Mouse (Mus musculus): ENCODE measurements around the gene Pappa2. TPM values are rescaled to one million over a fixed set of nuclear protein-coding genes. Genes with fewer than 3 reads are reported as not detected.

Gene Pappa2
- total RNA-seq, 2 experiments from 2014 or later: 0.11 to 0.14 TPM

- DNase-seq: no peak
- intact Hi-C loops (cut with DNase I): no loop called here
Measured at GRCm38 (mm10) chr1:158915592-158915991, 64.7 kb downstream of the Pappa2 start.

- intact Hi-C loops (cut with DNase I): no loop called here
- DNase-seq: no peak
Measured at GRCm38 (mm10) chr1:158910661-158911060, 69.6 kb downstream of the Pappa2 start.

- intact Hi-C loops (cut with DNase I): no loop called here
- DNase-seq: no peak
Measured at GRCm38 (mm10) chr1:158897339-158897738, 83.0 kb downstream of the Pappa2 start.

- intact Hi-C loops (cut with DNase I): no loop called here
- no peak for DNase-seq
Measured at GRCm38 (mm10) chr1:158894441-158894840, 85.8 kb downstream of the Pappa2 start.

GRCm38 (mm10) chr1:158875487-158875886 is 104.8 kb downstream of the Pappa2 start:
- intact Hi-C loops (cut with DNase I): no loop called here
- no peak for DNase-seq

GRCm38 (mm10) chr1:158874552-158875077 is 105.7 kb downstream of the Pappa2 start:
- intact Hi-C loops (cut with DNase I): no loop called here
- DNase-seq: no peak

- intact Hi-C loops (cut with DNase I): no loop called here
- no peak for DNase-seq
Measured at GRCm38 (mm10) chr1:158873631-158874030, 106.7 kb downstream of the Pappa2 start.

- no peak for DNase-seq
- intact Hi-C loops (cut with DNase I): no loop called here
Measured at GRCm38 (mm10) chr1:158871401-158871800, 108.9 kb downstream of the Pappa2 start.

GRCm38 (mm10) chr1:158860190-158860589 is 120.1 kb downstream of the Pappa2 start:
- intact Hi-C loops (cut with DNase I): no loop called here
- no peak for DNase-seq

- intact Hi-C loops (cut with DNase I): loop anchor here (5.0 kb wide), 1 partner anchor 182 kb away; no protein-coding TSS in a partner anchor
- no peak for DNase-seq
Measured at GRCm38 (mm10) chr1:158853936-158854882, 126.1 kb downstream of the Pappa2 start.

- intact Hi-C loops (cut with DNase I): loop anchor here (5.0 kb wide), 1 partner anchor 181 kb away; no protein-coding TSS in a partner anchor
- no peak for DNase-seq
Measured at GRCm38 (mm10) chr1:158852836-158853567, 127.3 kb downstream of the Pappa2 start.

GRCm38 (mm10) chr1:158850459-158850858 is 129.8 kb downstream of the Pappa2 start:
- DNase-seq: no peak
- intact Hi-C loops (cut with DNase I): loop anchor here (5.0 kb wide), 1 partner anchor 178 kb away; no protein-coding TSS in a partner anchor

- intact Hi-C loops (cut with DNase I): loop anchor here (1.0 to 2.0 kb wide), 2 partner anchors 108 to 291 kb away; no protein-coding TSS in a partner anchor
- DNase-seq: peak in 1 of 2 experiments; percentile 4
Measured at GRCm38 (mm10) chr1:158844604-158845003, 135.7 kb downstream of the Pappa2 start.

GRCm38 (mm10) chr1:158837151-158837550 is 143.1 kb downstream of the Pappa2 start:
- intact Hi-C loops (cut with DNase I): no loop called here
- no peak for DNase-seq

GRCm38 (mm10) chr1:158830152-158830551 is 150.1 kb downstream of the Pappa2 start:
- DNase-seq: no peak
- intact Hi-C loops (cut with DNase I): no loop called here

- intact Hi-C loops (cut with DNase I): no loop called here
- no peak for DNase-seq
Measured at GRCm38 (mm10) chr1:158827931-158828330, 152.4 kb downstream of the Pappa2 start.

- DNase-seq: no peak
- intact Hi-C loops (cut with DNase I): no loop called here
Measured at GRCm38 (mm10) chr1:158819676-158820075, 160.6 kb downstream of the Pappa2 start.

- intact Hi-C loops (cut with DNase I): no loop called here
- DNase-seq: no peak
Measured at GRCm38 (mm10) chr1:158816479-158816878, 163.8 kb downstream of the Pappa2 start.

- intact Hi-C loops (cut with DNase I): no loop called here
Measured at GRCm38 (mm10) chr1:158811887-158812286, 168.4 kb downstream of the Pappa2 start.

GRCm38 (mm10) chr1:158775486-158775885 is 204.8 kb downstream of the Pappa2 start:
- DNase-seq: no peak
- intact Hi-C loops (cut with DNase I): no loop called here

More at GRCm38 (mm10) chr1:158811887-158812286, 168.4 kb downstream of the Pappa2 start:
- DNase-seq: no peak

GRCm38 (mm10) chr1:158773102-158773501 is 207.2 kb downstream of the Pappa2 start:
- intact Hi-C loops (cut with DNase I): no loop called here
- DNase-seq: no peak

Data from heart, postnatal 36 days (tissue).